Mouse (Mus musculus) myocyte (in vitro differentiated cells): Measurements from ENCODE around the gene Dhx57.

ENCODE experiments used
- CEBPB ChIP-seq: IDR thresholded peaks from 2 replicates; pipeline ENCODE4 v1.6.1; 2011; ENCODE audit warnings: mild to moderate bottlenecking, moderate library complexity; ENCODE audit not compliant: poor library complexity, insufficient read depth, severe bottlenecking
- MYOG ChIP-seq, 3 experiments: IDR thresholded peaks; one replicate each; pipeline ENCODE4 v1.6.1; 2011; ENCODE audit warnings: control low read depth in 2 of 3, low read depth in 2 of 3, mild to moderate bottlenecking in 2 of 3; ENCODE audit not compliant: insufficient read length in 2 of 3, control insufficient read depth in 1 of 3, insufficient read depth in 1 of 3
- USF1 ChIP-seq: IDR thresholded peaks from one replicate; pipeline ENCODE4 v1.6.1; 2011; ENCODE audit warnings: low read depth, mild to moderate bottlenecking, control low read depth, moderate library complexity

- TF ChIP-seq CEBPB = no peak
- no peak for TF ChIP-seq MYOG (IDR thresholded peaks at IDR 0.05; ENCODE audit: control insufficient read depth in 1 of 3, insufficient read depth in 1 of 3, insufficient read length in 2 of 3, low read depth in 2 of 3)
- TF ChIP-seq USF1 = no peak
These were observed 32.7 kb upstream of the Dhx57 start for GRCm38 (mm10) chr17:80323015-80323414.
